Mouse (Mus musculus): ENCODE data around the gene Pgp.

The Pgp gene

GRCm38 (mm10) chr17:24485090-24485860 lies 15.1 kb downstream of the Pgp start:
- DNase-seq: peak; percentile 55

DNA sequence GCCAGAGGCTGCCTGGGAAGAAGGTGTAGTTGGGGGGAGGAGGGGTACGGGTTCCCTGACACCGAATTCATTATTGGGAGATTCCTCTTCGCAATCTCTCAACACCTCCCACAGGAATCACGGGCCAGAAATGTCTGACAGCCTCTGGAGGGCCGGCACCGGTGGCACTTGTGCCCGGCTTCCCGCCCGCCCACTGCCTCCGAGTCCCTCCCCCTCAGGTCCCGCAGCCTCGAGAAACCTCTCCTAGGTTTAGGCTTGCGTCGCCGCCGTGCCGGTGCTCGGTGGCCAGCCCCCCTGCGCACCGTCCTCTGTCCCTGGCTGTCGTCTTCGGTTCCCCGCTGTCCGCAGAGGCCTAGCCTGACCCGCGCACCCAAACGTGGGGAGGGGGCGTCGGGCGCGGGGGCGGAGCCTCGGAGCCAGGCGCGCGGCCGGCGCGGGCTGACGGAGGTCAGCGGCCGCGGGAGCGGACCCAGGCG lies 18.0 kb downstream of the Pgp start, which contains the start of gene Caskin1:
Caskin1 (plus strand) TSS at position 416 of the 476 bp plus-strand sequence.
- DNase-seq: peak; percentile 72

GRCm38 (mm10) chr17:24488662-24489264 lies 18.6 kb downstream of the Pgp start:
- peak; percentile 49 for DNase-seq

DNA sequence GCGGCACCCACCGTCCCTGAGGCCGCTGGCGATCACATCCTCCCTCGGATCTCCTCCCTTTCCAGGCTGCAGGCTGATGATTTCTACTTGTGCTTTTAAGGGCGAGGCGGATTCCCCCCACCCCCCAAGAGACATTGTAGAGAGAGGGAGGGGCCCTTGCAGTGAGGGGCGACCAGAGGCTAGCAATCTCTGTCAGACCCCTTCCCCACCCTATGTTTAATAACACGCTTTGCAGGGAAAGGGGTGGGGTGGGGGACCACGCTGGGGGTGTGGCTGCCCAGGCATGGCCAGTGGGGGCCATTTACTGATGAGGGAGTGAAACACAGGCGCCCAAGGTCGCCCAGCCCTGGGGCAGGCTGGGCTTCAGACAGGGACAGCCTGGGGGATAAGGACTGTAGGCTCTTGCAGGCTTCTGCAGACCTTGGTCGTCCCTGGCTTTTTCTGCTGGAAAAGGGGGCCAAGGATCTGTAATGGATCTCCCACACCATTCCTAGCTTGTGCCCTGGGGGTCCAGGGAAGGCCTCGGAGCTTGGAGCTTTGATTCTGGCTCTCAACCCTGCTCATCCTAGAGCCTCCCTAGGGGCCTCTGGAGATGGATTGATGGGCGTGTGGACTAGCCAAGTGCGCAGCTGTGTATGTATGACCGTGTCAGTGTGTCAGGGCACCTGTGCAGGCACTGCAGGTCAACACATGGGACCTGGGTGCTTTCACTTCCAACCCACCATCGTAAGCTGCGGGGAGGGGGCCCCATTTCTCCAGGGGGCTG lies 19.3 kb downstream of the Pgp start:
- no peak for DNase-seq

- peak; percentile 50 for DNase-seq
Observed at GRCm38 (mm10) chr17:24490399-24490798, 20.2 kb downstream of the Pgp start.

GRCm38 (mm10) chr17:24494627-24495335 lies 24.6 kb downstream of the Pgp start:
- DNase-seq: peak; percentile 58

DNA sequence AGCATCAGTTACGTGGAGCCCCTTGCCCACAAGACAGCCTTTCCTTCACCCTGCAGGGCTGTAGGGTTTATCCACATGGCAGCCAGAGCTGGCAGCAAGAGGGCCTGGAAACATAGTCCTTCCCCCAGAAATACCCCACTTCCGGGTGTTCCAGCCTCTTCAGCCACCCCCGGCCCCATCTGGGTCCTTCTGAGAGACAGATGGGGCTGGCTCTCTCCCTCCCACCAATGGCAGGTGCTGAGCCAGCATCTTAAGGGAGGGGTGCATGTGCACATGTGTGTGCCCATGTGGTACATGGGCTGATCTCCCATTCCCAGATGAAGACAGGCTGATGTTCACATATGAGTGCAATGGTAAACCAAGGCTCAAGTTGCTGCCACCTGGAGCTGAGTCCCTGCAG lies 25.3 kb downstream of the Pgp start:
- DNase-seq: peak; percentile 81

- DNase-seq: no peak
Observed at GRCm38 (mm10) chr17:24496026-24496425, 25.8 kb downstream of the Pgp start.

GRCm38 (mm10) chr17:24502208-24502607 lies 32.0 kb downstream of the Pgp start:
- no peak for DNase-seq

DNA sequence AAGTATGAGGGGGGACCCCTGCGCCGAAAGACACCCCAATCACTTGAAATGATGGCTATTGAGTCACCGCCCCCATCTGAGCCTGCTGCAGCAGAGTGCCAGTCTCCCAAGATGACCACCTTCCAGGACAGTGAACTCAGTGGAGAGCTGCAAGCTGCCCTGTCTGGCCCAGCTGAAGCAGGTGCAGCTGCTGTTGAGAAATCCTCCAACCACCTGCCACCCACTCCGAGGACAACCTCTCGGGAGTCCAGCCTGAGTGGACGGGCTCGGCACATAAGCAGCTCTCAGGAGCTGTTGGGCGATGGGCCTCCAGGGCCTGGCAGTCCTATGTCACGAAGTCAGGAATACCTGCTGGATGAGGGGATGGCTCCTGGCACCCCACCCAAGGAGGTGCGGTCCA lies 33.9 kb downstream of the Pgp start:
- DNase-seq: no peak

GRCm38 (mm10) chr17:24505286-24505955 lies 35.2 kb downstream of the Pgp start:
- no peak for DNase-seq

GRCm38 (mm10) chr17:24506332-24507070 lies 36.3 kb downstream of the Pgp start:
- DNase-seq: peak; percentile 78

DNA sequence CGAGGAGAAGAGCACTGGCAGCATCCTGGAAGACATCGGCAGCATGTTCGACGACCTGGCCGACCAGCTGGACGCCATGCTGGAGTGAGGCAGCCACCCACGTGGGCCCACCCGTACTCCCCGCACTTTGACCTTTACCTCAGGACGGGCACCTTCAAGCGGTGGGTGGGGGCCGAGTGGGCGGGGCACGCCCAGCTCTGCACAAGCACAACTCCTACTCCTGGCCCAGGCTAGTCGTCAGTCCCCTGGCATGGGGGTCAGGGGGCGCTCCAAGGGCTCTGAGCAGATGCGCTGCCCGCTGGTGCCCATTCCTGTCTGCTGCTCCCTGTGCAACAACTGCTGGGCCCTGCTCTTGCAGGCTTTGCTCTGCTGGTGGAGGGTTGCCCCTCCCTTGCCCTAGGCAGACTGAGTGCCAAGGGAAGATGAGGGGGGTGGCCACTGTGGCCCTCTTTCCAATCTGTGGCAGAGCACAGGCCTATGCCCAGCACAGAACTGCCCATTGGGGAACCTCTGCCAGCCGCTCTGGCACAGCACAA lies 37.0 kb downstream of the Pgp start:
- no peak for DNase-seq

GRCm38 (mm10) chr17:24507806-24508460 lies 37.7 kb downstream of the Pgp start:
- no peak for DNase-seq

DNA sequence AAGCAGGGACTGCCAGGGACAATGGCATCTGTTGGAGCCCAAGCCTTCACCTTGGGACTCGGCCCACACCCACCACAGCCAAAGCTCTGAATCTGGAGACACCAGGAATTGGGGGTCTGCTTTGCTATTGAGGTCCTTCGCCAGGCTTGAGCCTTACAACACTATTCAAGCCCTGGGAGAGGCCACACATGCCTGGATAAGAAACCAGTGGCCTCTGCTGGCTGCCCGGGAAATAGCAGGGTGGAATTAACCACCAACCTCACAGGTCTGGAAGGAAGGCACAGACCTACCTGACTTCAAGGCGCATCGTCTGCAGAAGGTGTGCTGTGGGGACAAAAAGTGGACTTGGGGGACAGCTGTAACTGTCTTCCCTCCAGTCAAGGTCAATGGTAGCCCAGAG lies 43.4 kb downstream of the Pgp start:
- DNase-seq: peak; percentile 77

- no peak for DNase-seq
Observed at GRCm38 (mm10) chr17:24514270-24515257, 44.4 kb downstream of the Pgp start.

- DNase-seq: no peak
Observed at GRCm38 (mm10) chr17:24520450-24520849, 50.3 kb downstream of the Pgp start.
